Mouse (Mus musculus) CD4-positive, CD25-positive, alpha-beta regulatory T cell (primary cell): ENCODE results near the gene Dst. TPM values are rescaled to one million over a fixed set of nuclear protein-coding genes. Genes with fewer than 3 reads are reported as not detected.

Experiments used
- polyA plus RNA-seq: library from polyadenylated mRNA; unstranded; fragments of 100-300 nt; shearing (Covaris generic); gene quantifications from one replicate; pipeline ENCODE4 v1.2.1, GENCODE M21; 2017

The Dst gene
- 15.8 TPM for polyA plus RNA-seq

GRCm38 (mm10) chr1:33908191-33908962, at the start of gene Dst:
TSS of gene Dst (plus strand) at chr1:33908225.

GRCm38 (mm10) chr1:33907421-33908190, 419 bp upstream of the Dst start, which contains the start of gene Bend6:
TSS of gene Bend6 (minus strand) at chr1:33907816.

Other genes starting within 250 kb of the Dst start
- 11.4 TPM for gene Prim2, start 238.4 kb upstream of the Dst start, polyA plus RNA-seq
- 10.7 TPM for gene Rab23, start 188.3 kb upstream of the Dst start, polyA plus RNA-seq
- gene Bag2, start 150.4 kb upstream of the Dst start, polyA plus RNA-seq, result 1.7 TPM
- 34.5 TPM for gene Zfp451, start 93.6 kb upstream of the Dst start, polyA plus RNA-seq
- 3.4 TPM for gene Bend6, start 409 bp upstream of the Dst start, polyA plus RNA-seq